Mouse (Mus musculus): Measurements from ENCODE around the gene Armc12.

- TF ChIP-seq CTCF (IDR thresholded peaks at IDR 0.05; ENCODE audit: extremely low read depth, insufficient read length, insufficient replicate concordance, low read depth, low read length) (no peak), POLR2A (IDR thresholded peaks at IDR 0.05; ENCODE audit: low read depth, low read length) (no peak)
These were observed 44.9 kb downstream of the Armc12 start, which contains the start of gene Lhfpl5 for GRCm38 (mm10) chr17:28575244-28576125.

All from small intestine, adult 2 months (tissue).